Mouse (Mus musculus) cerebellum, adult 9-10 months (tissue): ENCODE data around the gene Tcf7l1.

Source experiments
- DNase-seq: peaks from one replicate; pipeline ENCODE4 v3.0.0; 2022

Tcf7l1 gene

DNA sequence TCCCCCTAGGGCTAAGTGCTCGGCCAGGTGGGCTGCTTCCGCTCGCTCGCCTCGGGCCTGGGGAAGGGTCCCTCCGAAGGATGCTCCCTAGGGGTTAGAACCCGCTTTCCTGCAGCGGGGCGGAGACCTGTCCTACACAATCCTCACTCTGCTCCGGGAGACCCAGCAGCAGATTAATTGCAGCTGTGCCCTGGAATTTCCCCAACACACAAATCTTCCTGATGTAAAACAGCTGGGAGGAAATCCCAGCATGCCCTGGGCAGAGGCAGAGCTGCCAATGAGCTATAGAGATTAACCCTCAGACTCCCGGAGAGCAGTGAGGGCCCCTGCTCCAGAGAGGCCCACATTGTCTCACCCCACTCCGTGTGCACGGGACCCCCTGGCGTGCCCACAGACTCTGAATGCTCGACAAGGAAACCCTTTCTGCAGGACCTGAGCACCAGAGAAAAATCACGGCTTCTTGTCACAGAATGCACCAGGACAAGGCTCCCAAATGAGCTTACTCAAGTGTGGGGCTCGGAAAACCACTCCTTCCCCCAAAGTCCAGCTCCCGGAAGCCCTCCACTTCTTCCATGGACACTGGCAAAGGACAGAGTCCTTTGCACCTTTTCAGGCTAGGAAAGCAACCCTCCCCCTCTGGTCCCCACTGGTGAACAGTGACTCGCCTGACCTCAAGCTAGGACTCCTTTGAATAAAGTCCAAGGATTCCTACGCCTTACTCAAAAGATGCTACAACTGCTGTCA is 133.6 kb downstream of the Tcf7l1 start:
- DNase-seq, result no peak

DNA sequence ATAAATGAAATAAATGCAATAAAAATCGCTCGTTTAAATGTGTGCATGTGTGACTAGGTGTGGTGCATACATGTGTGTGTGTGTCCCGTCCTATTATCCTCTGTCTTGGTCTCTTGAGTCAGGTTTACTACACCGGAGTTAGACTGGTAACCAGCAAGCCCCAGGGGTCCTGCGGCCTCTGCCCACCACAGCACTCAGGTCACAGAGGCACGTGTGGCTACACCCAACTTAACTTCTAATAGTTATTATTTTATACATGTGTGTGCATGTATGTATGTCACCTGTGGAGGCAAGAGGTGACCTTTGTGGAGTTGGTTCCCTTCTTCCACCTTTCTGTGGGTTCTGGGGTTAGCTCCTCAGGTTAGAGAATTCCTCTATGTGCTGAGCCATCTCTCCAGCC is 134.7 kb downstream of the Tcf7l1 start:
- no peak for DNase-seq

DNA sequence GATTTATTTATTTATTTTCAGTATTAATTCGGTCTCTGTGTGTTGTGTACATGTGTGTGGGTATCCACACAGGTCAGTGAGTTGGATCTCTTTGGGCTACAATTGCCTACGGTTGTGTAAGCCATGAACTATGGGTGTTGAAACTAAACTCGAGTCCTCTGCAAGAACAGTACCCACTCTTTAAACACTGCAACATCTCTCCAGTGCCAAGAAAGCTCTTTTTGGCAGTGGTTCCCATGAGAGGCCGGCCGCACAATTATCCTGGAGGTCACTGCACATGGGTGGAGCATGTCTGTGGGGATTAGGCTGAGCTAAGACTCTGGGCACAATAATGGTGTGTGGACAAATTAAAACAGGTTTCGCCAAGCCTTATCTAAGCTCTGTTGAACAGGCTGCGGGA is 135.6 kb downstream of the Tcf7l1 start:
- DNase-seq, result no peak

DNA sequence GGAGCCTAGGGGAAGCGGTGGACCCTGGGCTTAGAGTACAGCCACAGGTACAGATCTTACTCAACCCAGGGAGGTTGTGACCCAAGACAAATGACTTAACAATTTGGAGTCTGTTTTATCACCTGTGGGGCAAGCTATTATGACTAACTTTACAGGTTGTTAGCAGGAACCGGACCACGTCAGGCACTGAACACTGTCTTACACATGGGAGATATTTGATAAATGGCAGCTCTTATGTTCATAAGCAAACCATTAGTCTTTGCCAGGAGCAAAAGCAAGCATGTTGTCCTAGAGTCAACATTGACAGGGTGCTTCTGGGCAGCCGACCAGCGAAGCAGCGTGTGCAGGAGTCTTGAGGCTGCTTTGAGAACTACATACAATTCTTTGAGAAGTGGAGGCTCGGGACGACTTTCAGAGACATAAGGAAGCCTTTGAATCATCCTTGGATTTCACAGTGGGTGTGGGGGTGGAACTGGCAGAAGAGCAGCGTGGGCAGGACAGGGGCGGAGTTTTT is 138.7 kb downstream of the Tcf7l1 start:
- DNase-seq, result no peak

DNA sequence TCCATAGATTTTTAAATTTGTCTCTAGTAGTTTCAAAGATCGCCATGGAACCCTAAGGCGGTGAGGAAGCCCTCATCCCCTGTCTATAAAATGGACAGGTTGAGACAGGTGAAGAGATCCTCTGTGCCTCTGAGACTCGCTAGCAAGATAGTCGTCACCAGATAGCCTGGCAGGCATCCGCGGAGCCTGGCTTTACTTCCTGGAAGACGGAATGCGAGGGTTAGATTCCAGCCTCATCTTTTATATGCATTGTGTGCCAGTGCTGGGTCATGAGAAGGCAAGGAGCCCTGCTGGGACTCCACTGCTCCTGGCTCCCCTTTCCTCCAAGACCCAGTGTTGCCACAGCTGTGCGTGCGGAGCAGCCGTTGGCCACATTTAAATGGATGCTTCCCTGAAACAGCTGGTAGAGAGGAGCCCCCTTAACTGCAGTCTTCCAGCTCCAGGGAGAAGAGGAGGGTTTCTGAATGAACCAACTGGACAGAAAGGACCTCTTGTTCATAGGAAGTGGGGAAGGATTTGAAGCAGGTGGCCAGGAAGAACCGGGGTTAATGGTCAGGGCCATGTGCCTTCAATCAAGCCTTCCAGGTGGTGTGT is 141.0 kb downstream of the Tcf7l1 start:
- no peak for DNase-seq

DNA sequence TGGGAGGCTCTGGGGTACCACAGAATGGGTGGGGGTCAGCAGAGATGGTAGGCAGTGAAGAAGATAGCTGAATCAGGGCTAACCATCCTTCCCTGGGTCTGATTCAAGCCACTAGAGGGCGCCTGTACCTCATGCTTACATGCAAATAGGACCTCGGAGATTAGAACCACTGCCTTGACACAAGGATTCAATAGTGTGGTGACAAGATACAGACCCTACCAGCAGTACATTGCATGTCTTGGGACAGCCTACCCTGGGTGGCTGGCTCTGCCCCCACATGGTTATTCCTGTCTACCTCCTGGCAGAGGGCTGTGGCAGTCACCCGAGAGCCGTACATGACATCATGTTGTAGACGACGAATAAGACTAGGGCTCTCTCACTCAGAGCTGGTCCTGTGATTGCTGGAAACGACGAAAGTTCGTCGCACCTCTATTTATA is 141.7 kb downstream of the Tcf7l1 start:
- DNase-seq, result peak; percentile 58

DNA sequence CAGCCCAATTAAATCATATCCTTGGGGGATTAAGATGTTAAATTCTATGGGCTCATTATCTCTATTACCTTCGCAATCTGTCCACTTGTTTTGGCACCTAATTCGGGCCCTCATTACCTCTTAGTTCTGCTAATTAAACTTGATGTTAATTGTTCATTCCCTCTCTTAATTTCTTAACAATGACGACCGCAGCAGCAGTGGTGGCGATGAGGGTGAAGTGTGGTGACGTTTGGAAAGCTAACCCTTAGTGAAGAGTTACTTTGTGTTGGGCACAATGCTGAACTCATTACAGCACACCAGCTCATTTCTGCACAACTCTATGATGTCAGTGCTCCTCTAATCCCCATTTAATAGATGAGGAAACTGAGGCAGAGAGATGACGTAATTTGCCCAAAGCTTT is 143.7 kb downstream of the Tcf7l1 start:
- no peak for DNase-seq

DNA sequence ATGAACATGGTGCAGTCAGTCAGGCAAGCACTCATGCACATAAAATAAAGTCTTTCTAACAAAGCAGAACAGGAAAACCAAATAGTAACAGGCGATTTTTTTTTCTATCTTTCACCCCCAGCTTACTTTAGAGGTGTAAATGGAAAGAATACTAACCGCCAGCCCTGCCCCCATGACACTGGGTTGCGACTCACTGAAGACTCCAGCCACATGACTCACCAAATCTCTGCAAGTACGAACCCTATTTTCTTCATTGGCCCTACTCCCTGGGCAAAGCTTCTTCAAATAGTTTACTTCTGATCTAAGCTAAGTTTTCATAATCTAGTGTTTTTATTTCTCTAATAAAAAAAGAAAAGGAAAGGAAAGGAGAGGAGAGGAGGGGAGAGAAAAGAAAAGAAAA is 144.5 kb downstream of the Tcf7l1 start:
- DNase-seq, result no peak

DNA sequence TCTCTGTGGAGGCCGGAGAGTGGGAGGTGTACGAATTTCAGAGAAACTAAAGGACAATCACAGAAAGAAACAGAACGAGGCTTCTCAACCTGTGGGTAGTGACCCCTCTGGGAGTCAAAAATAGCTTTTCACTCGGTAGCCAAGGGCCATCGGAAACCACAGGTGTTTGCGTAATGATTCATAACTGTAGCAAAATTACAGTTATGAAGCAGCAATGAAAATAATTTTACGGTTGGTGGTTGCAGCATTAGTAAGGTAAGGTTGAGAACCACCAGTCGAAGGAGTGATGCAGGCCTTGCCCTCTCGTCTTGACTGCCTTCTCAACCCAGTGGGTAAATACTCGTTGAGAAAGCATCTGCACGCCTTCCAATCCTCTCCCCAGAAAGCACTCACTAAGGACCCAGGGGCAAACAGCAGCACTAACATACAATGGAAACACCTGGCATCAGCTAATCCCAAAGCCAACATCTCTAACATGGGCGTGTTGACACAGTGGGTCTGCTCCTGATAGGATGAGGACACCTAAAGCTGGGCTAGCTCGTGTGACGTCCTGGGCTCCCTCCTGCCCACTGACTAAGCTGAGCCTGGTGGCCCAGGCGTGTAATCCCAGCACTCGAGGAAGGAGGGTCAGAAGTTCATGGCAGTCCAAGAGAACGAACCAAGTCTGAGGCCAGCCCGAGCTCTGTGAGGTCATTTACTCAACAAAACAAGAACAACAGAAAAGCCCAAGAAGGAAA is 147.7 kb downstream of the Tcf7l1 start:
- DNase-seq, result no peak

DNA sequence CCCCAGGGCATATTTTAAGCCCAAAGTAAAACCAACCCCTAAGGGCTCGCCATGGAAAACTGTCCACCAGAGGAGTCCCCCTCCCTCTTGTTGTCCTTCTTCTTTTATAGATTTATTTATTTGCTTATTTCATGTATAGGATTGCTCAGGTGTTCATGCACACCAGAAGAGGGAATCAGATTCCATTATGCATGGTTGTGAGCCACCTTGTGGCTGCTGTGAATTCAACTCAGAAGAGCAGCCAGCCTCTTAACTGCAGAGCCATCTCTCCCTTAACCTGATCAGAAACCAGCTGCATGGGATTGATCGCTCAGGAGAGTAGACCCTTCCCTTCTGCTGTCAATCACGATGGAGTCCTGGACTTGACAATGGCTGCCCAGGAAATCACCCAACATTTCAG is 152.1 kb downstream of the Tcf7l1 start:
- DNase-seq, result no peak

DNA sequence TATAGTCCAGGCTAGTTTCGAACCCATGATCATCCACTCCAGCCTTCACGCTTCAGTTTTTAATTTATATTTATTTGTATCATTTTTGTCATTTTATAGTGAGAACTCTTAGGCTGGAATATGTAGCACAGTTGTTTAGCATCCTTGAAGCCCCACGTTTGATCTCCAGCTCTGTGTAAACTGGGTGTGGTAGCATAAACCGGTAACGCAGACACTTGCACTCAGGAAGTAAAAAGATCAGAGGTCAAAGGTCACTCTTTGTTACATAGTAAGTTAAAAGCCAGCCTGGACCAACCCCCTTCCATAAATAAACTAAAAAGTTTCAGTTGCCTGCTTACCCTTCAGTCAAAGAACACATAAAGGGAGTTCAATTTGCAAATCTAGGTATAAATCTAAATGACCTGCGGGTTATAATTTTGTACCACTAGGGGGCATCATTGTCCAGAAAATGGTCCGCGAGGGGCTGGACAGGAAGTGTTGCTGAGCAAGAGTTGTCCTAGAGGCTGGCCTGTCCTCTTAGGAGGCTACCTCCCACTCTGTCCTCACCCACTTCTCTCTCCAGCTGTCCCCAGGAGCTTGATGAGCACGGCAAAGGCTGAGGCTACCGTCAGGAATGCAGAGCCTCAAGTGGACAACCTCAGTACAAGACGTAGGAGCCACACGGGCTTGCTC is 153.2 kb downstream of the Tcf7l1 start:
- DNase-seq, result peak; percentile 33

DNA sequence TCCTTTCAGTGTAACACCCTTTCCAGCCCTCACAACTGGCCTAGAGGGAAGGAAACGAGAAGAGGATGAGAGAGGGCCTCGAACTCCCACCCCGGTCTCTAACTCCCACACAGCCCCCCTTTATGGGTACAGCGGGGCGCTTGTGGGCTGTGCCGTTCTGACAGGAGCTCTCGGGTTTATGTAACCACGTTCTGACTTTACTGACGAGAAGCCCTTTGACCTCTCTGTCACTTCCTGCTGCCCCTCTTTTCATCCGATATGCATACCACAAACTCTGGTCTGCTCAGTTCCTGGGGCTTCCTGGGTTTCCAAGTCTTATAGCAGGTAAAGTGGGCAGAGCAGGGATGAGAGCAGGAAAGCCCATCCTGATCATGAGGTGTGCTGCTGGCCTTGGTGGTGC is 154.7 kb downstream of the Tcf7l1 start:
- DNase-seq, result no peak

DNA sequence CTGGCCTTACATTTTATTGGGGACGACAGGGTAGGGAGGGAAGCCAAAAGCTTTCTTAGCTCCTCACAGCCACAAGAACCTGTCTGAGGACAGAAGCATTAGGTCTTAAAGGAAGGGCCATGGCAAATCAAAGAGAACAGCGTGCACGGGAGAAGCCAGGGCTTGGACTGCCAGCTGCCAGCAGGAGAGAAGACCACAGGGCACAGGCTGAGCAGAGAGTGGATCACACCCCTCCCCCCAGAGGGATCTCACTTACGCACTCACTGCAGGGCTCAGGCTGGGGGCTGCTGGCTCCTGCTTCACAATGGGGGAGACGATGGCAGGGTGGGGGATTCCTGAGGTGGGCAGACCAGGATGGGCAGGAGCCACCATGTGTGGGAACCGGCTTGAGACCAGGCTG is 157.4 kb downstream of the Tcf7l1 start:
- no peak for DNase-seq

DNA sequence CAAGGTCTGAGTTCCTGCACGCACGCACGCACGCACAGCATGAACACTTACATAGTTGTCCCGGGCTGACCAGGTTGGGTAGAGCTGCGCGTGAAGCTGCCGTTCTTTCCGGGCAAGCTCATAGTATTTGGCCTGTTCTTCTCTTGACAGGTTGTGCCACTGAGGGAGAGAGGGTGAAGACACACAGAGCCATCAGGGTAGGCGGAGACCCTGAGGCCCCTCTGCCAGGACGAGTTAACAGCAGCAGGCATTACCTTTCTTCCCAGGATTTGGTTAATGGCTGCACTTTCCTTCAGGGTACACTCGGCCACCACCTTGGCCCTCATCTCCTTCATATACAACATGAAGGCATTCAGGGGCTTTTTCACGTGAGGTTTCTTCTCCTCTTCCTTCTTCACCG is 158.1 kb downstream of the Tcf7l1 start:
- no peak for DNase-seq

DNA sequence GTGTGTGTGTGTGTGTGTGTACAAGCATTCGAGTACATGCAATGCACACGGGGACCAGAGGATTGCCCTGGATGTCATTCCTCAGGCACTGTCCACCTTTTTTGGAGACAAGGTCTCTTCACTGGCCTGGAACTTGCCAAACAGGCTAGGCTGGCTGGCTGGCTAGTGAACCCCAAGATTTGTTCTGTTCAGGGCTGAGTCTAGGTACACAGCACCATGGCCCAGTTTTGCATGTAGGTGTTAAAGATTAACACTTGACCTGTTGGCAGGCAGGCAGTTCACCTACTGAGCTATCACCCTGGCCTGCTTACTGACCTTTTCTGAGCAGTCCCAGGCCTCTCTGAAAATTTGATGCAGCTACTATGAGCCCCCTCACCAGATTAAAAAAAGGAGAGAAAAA is 158.7 kb downstream of the Tcf7l1 start:
- no peak for DNase-seq

DNA sequence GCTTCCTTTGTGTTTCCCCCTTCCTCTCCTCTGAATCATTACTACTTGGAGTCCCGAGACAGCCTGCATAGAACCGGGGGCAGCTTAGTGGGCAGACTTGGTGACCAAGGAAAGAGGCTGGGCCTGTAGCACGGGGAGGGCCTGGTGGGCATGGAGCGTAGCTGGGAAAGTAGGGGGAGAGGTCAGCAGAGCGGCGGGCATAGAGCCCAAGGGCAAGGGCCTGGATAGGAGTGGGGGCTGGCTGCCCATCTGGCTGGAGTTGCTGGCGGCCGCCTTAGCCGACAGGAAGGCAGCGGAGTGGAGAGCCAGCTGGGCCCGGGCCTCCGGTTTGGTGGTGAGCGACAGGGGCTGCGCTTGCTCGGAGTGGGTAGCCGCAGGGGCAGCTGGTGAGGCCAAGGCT is 161.8 kb downstream of the Tcf7l1 start:
- no peak for DNase-seq

DNA sequence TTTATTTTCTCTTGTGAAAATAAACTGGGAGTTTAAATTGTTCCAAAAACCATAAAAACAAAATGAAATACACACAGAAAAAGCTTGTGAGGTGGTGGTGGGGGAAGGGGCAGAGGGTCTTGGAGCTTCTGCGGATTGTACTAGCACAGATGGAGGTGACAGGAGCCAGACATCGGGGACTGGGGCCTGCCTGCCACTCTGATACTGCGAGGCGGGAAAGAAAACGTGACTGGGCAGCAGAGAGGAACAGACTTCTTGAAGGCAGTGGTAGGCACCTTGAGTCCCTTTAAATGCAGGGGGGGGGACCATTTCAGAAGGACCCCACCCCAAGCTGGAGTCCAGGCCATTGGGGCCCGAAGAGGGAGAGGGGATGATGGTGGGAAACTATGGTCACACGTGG is 162.7 kb downstream of the Tcf7l1 start:
- DNase-seq, result no peak

DNA sequence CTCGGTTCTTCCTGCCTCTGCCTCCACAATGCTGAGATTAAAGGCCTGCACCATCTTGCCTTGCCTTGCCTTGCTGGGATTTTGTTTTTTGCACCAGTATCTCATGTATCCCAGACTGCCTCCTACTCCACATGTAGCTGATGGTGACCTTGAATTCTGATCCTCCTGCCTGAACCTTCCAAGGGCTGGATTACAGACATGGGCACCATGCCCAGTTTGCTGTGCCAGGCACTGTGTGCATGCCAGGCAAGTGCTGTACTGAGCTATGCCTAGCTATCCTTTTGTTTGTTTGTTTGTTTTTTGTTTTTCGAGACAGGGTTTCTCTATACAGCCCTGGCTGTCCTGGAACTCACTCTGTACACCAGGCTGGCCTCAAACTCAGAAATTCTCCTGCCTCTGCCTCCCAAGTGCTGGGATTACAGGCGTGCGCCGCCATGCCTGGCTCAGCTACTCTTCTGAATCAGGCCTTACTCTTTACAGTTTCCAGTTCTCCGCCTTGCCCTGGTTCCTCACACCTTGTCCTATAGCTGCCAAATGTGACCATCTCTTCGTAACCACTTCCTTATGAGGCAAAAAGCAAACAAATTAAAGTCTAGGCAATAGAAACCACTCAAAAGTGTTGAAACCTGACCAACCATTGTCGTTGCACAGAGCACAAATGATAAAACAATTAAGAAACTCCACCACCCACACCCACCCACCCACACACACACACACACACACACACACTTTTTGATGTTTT is 165.2 kb downstream of the Tcf7l1 start:
- DNase-seq, result no peak

DNA sequence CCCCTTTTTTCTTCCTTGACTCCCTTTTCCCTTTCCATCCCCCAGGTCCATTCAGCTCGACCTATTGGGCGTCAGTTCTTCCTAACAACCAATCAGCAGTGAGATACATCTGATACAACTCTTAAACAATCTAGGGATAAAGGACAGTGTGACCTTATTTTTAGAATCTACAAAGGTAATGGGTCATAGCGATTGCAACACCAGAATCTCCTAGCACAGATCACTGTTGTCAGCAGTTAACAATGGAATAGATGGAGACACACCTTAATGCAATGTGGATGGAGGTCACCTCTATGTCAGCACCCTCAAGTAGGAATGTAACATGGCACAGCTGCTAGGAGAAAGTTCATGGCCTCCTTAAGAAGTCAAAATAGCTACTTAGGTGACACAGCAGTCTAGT is 166.1 kb downstream of the Tcf7l1 start:
- DNase-seq, result no peak

DNA sequence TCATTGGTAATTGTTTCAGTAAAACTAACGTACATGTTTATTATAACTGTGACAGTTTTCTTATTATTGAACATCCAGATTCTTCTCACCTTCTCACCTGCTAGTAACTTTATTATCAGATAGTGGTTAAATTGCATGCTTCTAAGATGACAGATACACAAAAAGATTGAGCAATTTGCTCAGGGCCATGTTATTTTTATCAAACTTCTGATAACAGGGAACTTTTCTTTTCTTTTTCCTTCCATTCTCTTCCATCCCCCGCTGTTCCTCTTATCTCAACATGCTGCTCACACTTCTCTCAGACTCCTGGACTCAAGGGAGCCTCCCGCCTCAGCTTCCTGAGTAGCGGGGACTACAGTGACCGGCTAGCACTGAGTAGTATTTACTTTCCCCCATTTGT is 168.1 kb downstream of the Tcf7l1 start:
- no peak for DNase-seq

DNA sequence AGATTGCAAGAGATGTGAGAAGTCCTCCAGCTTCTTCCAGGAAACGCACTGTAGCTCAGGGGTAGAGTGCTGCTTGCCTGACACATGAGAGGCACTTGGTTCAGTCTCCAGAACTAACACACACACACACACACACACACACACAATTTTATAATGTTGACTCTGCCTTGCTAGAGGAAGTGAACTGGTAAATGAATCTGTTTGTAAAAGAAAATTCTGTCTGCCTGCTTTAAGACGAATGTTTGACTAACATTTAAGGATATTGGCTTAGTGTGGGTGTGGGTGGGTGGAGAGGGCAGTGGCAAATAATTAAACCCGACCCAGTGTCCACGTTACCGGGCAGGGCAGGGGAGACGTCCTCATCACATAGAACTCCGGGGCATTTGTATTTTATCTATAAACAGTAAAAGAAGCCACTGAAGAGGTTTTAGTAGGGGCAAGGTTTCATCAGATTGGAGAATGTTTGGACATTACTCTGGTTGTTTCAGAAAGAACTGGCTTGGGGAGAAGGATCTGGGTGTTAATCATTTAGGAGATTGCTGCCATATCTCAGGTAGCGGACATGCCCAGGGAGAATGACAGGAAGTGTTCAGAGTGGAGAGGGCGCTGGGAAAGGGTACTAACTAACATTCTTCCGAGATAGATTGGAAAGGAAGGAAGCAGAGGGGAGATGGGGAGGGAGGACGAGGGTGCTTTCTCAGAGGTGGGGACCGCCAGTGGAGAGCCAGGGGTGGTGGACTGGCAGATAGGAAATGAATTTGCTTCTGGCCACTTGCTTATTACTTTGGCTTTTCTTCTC is 169.1 kb downstream of the Tcf7l1 start:
- DNase-seq, result no peak
